Mouse (Mus musculus): Measurements from ENCODE around the gene Crebzf. TPM values are rescaled to one million over a fixed set of nuclear protein-coding genes. Genes with fewer than 3 reads are reported as not detected.

Crebzf gene
- total RNA-seq, 2 experiments from 2014 or later, result 34.4 to 37.6 TPM

DNA sequence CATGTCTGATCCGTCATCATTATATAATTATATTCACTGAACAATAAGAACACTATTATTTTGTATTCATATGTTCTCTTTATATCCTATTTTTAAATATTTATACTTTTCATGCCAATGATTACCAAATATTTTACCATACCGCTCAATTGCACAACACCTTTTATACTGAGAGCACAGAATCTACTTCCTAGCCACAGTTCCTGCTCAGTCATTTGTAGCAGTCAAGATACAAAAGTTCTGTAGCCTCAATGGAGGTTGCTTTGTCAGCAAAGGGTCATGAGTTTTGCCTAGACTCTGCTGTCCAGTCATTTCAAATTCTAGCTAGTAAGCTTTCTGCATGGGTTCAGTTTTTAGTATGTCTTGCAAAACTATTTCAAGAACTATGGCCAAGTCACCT lies 40.1 kb downstream of the Crebzf start:
- DNase-seq, result no peak

Other genes with a start within 250 kb of the Crebzf start
- gene Ccdc83, start 177.0 kb upstream of the Crebzf start, total RNA-seq (2021), result not detected
- 10 to 100 TPM; 15.5 to 15.9 TPM for gene Sytl2, start 140.5 kb upstream of the Crebzf start, total RNA-seq (2021)
- gene Ccdc89, start 16.2 kb upstream of the Crebzf start, total RNA-seq (2021), result under 1 TPM; 0.38 to 0.52 TPM
- 10 to 100 TPM; 94.6 to 98.6 TPM for gene Tmem126a, start 14.5 kb downstream of the Crebzf start, total RNA-seq (2021)
- 10 to 100 TPM; 13.2 to 14.3 TPM for gene Tmem126b, start 33.3 kb downstream of the Crebzf start, total RNA-seq (2021)
- 1 to 10 TPM; 2.7 to 2.9 TPM for gene Dlg2, start 33.9 kb downstream of the Crebzf start, total RNA-seq (2021)

Measured in heart, postnatal 4 days (tissue).